Mouse (Mus musculus): ENCODE results near the gene Mpc1.

- TF ChIP-seq CTCF (IDR thresholded peaks at IDR 0.05; ENCODE audit: extremely low read depth, insufficient read depth, insufficient read length, insufficient replicate concordance) (no peak), POLR2A (IDR thresholded peaks at IDR 0.05; ENCODE audit: low read depth, low read length) (no peak)
These were observed 4.3 kb upstream of the Mpc1 start for GRCm38 (mm10) chr17:8278356-8278755.
